Mouse (Mus musculus) liver, postnatal 0 days (tissue): ENCODE measurements around the gene Prss22. TPM values are rescaled to one million over a fixed set of nuclear protein-coding genes. Genes with fewer than 3 reads are reported as not detected.

Experiments
- ATAC-seq: fragments of 200-750 bp; cut with Nextera tagmentation; 2 replicates; pipeline ENCODE4 v1.8.0; 2017; ENCODE audit warnings: mild to moderate bottlenecking, moderate library complexity
- DNase-seq: peaks from one replicate; pipeline ENCODE4 v3.0.0-alpha.2; 2016
- H3K27ac ChIP-seq: fragments of 300-500 bp; sonication (generic); 2 replicates; pipeline ENCODE4 v1.5.1; 2014; ENCODE audit warnings: antibody characterized with exemption, moderate library complexity, mild to moderate bottlenecking, low read depth
- H3K27me3 ChIP-seq: fragments of 300-500 bp; sonication (generic); 2 replicates; pipeline ENCODE4 v1.6.1; 2014; ENCODE audit warnings: low read length, control low read depth, mixed read lengths; ENCODE audit not compliant: insufficient read depth
- H3K36me3 ChIP-seq: fragments of 300-500 bp; sonication (generic); replicated peaks from 2 replicates; pipeline ENCODE4 v1.6.1; 2014; ENCODE audit warnings: mild to moderate bottlenecking, control low read depth, low read length, moderate library complexity, mixed read lengths; ENCODE audit not compliant: insufficient read depth
- H3K4me1 ChIP-seq: fragments of 300-500 bp; sonication (generic); 2 replicates; pipeline ENCODE4 v1.6.1; 2014; ENCODE audit warnings: antibody characterized with exemption, mild to moderate bottlenecking, control low read depth; ENCODE audit not compliant: insufficient read depth
- H3K4me2 ChIP-seq: fragments of 300-500 bp; sonication (generic); 2 replicates; pipeline ENCODE4 v1.6.1; 2014; ENCODE audit warnings: low read depth, mild to moderate bottlenecking, low read length, moderate library complexity, mixed read lengths
- H3K4me3 ChIP-seq: fragments of 300-500 bp; sonication (generic); 2 replicates; pipeline ENCODE4 v1.5.1; 2014; ENCODE audit warnings: low read depth, low read length
- H3K9ac ChIP-seq: fragments of 300-500 bp; sonication (generic); replicated peaks from 2 replicates; pipeline ENCODE4 v1.6.1; 2014; ENCODE audit warnings: mild to moderate bottlenecking, moderate library complexity
- H3K9me3 ChIP-seq: fragments of 300-500 bp; sonication (generic); 2 replicates; pipeline ENCODE4 v1.6.1; 2016; ENCODE audit warnings: mild to moderate bottlenecking, control low read depth, low read length, mixed read lengths
- CTCF ChIP-seq: sonication (generic); IDR thresholded peaks from 2 replicates; pipeline ENCODE4 v1.5.1; 2016; ENCODE audit warnings: antibody characterized with exemption, low read depth
- EP300 ChIP-seq: IDR thresholded peaks from 2 replicates; pipeline ENCODE4 v1.6.1; 2016; ENCODE audit warnings: antibody characterized with exemption, low read depth, mild to moderate bottlenecking
- WGBS: fragments of 180-500 bp; shearing (Covaris S2); extraction: QIAGEN DNeasy Blood & Tissue Kit; methylation state at CpG from one replicate; pipeline ENCODE4 v1.1.7; 2014; ENCODE audit not compliant: insufficient replicate concordance; 5-methylcytosine and 5-hydroxymethylcytosine counted together
- polyA plus RNA-seq: library from polyadenylated mRNA; unstranded; fragments of >200 nt; fragmentation: Nextera tagmentation; extraction: Ambion mirVana; gene quantifications from 2 replicates; pipeline ENCODE4 v1.2.1, GENCODE M21; 2015

The Prss22 gene
- polyA plus RNA-seq, 1 experiment from 2014 or later: not detected

DNA sequence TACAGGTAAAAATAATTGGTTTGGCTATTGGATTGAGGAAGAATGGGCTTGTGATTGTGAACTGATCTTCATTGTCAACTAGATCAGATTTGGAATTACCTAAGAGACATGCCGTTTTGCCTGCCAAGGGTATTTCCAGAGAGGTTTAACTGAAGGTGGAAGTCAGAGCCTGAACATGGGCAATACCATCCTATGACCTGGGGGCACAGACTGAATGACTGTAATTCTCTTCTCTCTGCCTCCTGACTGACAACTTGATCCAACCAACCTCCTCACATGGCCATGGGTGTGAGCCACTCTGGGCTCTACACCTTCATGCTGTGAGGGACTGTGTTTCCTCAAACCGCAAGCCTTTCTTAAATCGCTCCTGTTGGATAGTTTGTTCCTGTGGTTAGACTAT, 7.1 kb upstream of the Prss22 start:
- Histone ChIP-seq H3K27ac (no peak overlapping the region), H3K4me1 (no peaks in the 10 kb centered on the region), H3K4me3 (no peak overlapping the region), H3K9me3 (no peaks in the 10 kb centered on the region), H3K27me3 (no peaks in the 10 kb centered on the region), H3K36me3 (no peaks in the 10 kb centered on the region), H3K4me2 (no peak overlapping the region), H3K9ac (no peak overlapping the region)
- DNase-seq (no peak), ATAC-seq (no peak)
- TF ChIP-seq CTCF (no peak), EP300 (no peak)
- WGBS: 87% methylated on average over 3 of the region's 3 CpGs

DNA sequence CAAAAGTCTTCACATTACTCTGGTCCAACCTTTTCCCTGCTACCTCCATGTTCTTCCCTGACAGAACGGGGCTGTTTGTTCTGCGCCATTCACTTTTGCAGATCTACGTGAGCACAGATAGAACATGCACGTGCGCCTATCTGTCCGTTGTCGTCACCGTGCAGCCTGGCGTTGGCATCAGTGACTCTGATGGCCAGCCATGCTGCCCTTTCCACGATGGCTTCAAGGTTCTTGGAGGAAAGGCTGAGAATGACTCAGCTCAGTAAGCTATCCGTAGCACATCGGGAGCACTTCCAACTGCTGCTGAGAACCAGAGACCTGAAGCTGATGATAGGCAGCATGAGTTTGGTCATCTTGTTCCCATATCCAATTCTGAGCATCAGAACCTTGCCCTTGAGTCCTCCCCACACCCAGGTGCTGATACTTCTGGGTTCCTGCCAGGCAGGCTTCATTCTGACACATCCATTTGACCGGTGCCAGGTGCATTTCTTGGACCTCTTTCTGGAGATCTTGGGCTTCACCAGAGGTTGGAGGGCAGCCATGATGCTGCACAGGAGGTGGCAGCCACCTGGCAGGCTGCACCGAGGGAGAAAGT, 6.3 kb upstream of the Prss22 start:
- no peak overlapping the region for H3K4me2 ChIP-seq
- no peaks in the 10 kb centered on the region for H3K36me3 ChIP-seq
- no peak overlapping the region for H3K27ac ChIP-seq
- no peaks in the 10 kb centered on the region for H3K9me3 ChIP-seq
- no peaks in the 10 kb centered on the region for H3K4me1 ChIP-seq
- TF ChIP-seq CTCF: no peak
- no peak for TF ChIP-seq EP300
- DNase-seq (no peak), ATAC-seq (no peak)
- H3K9ac ChIP-seq: no peak overlapping the region
- whole genome bisulfite sequencing: 87% methylated on average over 14 of the region's 14 CpGs
- no peak overlapping the region for H3K4me3 ChIP-seq
- H3K27me3 ChIP-seq: no peaks in the 10 kb centered on the region

DNA sequence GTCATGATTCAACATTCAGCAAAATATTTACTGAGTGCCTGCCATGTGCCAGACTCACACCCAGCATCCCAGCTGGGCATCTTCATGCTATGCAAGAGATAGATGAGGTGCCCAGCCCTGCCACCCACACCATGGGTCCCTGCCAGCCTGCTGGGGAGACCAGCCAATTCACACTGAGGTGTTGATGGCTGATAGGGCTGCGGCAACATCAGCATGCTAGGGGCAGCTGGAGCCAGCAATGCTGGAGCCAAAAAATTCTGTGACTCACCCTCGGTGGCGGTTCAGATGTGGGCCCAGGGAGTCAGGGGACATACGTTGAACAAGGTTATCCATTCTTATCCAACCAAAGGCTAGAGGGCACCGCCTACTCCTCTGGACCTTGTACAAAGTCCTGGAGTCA, 2.5 kb upstream of the Prss22 start:
- TF ChIP-seq EP300 (no peak), CTCF (no peak)
- Histone ChIP-seq H3K4me1 (no peaks in the 10 kb centered on the region), H3K27me3 (no peaks in the 10 kb centered on the region), H3K9ac (no peak overlapping the region), H3K4me2 (no peak overlapping the region), H3K36me3 (no peaks in the 10 kb centered on the region), H3K9me3 (no peaks in the 10 kb centered on the region), H3K4me3 (no peak overlapping the region), H3K27ac (no peak overlapping the region)
- ATAC-seq (no peak), DNase-seq (no peak)
- WGBS: 37% methylated on average over 5 of the region's 5 CpGs

DNA sequence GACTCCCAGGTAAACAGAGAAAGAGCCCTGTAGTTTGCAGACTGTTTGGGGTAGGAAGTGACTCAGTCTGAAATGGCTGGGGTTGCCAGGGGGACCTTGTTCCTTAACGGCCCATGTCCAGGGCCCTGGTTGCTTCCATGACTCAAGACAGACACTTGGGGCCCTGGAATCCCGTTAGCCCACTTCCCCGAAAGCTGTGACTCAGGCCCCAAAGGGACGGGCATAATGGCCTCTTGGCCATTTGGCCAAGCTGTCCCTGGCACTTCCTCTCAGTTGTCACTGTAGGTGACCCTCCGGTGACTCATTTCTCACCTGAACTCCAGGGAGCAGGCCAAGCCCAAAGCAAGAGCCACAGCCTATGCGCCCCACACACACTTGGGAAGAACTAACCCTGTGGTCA, 483 bp upstream of the Prss22 start:
- H3K9ac ChIP-seq: no peak overlapping the region
- no peak for TF ChIP-seq CTCF
- TF ChIP-seq EP300: no peak
- H3K27ac ChIP-seq: no peak overlapping the region
- WGBS: 46% methylated on average over 6 of the region's 6 CpGs
- H3K36me3 ChIP-seq: no peaks in the 10 kb centered on the region
- no peaks in the 10 kb centered on the region for H3K4me1 ChIP-seq
- no peak for ATAC-seq
- no peak overlapping the region for H3K4me3 ChIP-seq
- H3K4me2 ChIP-seq: no peak overlapping the region
- peaks cover 9% of the 10 kb centered on the region; the same call in 1 of the 2 replicates for H3K27me3 ChIP-seq
- no peak for DNase-seq
- H3K9me3 ChIP-seq: no peaks in the 10 kb centered on the region

DNA sequence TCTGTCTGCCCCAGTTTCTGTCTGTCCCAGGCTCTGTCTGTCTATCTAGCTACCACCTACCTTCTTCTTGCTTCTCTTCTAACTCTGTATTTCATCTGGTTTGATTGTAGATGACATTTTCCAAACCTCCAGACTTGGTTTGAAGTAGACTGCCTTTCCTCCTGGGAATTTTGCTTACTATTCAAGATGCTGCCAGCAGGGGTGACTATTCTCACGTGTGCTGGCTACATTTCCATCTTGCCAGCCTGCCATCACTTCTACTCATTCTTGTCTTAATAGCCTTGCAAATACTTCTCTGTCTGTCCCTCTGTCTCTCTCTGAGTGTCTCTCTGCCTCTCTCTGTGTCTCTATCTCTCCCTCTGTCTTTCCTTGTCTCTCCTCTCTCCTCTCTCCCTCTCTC, 2.5 kb downstream of the Prss22 start:
- 23% methylated on average over 1 of the region's 1 CpGs for WGBS

DNA sequence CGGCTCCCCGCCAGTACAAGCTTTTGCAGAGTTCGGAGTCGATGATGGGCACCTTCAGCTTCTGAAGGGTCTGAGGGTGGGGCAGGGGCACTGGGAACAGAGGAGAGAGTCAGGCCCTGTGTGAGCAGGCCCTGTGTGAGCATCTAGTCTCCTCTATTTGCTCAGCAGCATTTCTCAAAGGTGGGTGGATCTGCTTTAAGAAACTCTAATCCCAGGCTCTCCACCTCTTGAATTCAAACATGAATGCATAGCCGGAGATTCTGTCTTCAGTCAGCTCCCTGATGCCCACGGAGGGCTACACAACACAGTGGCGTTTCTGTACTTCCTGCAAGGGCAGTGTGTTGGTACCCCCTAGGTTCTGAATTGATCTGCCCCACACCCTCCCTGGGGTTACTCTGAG, 3.2 kb downstream of the Prss22 start:
- no peak for DNase-seq
- TF ChIP-seq EP300: no peak
- H3K36me3 ChIP-seq: no peaks in the 10 kb centered on the region

More for the DNA sequence above, 2.5 kb downstream of the Prss22 start:
- no peaks in the 10 kb centered on the region for H3K9me3 ChIP-seq
- no peak overlapping the region for H3K4me2 ChIP-seq
- TF ChIP-seq EP300 (no peak), CTCF (no peak)
- no peak overlapping the region for H3K9ac ChIP-seq
- H3K4me1 ChIP-seq: peaks cover 4% of the 10 kb centered on the region; the same call in 1 of the 2 replicates
- ATAC-seq (no peak), DNase-seq (no peak)
- H3K27me3 ChIP-seq: peaks cover 9% of the 10 kb centered on the region; the same call in 1 of the 2 replicates
- H3K4me3 ChIP-seq: no peak overlapping the region
- H3K36me3 ChIP-seq: no peaks in the 10 kb centered on the region
- no peak overlapping the region for H3K27ac ChIP-seq

More for the DNA sequence above, 3.2 kb downstream of the Prss22 start:
- no peaks in the 10 kb centered on the region for H3K9me3 ChIP-seq
- no peak overlapping the region for H3K9ac ChIP-seq
- WGBS: 65% methylated on average over 7 of the region's 7 CpGs
- H3K4me2 ChIP-seq: no peak overlapping the region
- H3K4me1 ChIP-seq: peaks cover 4% of the 10 kb centered on the region; the same call in 1 of the 2 replicates
- no peak overlapping the region for H3K27ac ChIP-seq
- H3K27me3 ChIP-seq: peaks cover 9% of the 10 kb centered on the region; the same call in 1 of the 2 replicates
- H3K4me3 ChIP-seq: no peak overlapping the region
- no peak for ATAC-seq
